Mouse (Mus musculus) bone marrow, adult 2 months (tissue): ENCODE results near the gene Lrrn4cl.

ENCODE experiments used
- CTCF ChIP-seq: fragments of 200-500 bp; IDR thresholded peaks from 2 replicates; pipeline ENCODE4 v1.5.1; 2011; ENCODE audit warnings: low read length, control low read depth; ENCODE audit not compliant: control insufficient read depth, insufficient read depth
- POLR2A ChIP-seq: fragments of 200-500 bp; IDR thresholded peaks from 2 replicates; pipeline ENCODE4 v1.6.1; 2011; ENCODE audit warnings: low read depth, mild to moderate bottlenecking, control low read depth, low read length, borderline replicate concordance; ENCODE audit not compliant: control insufficient read depth

- TF ChIP-seq CTCF (no peak), POLR2A (no peak)
Observed at GRCm38 (mm10) chr19:8817001-8817400, 33.6 kb upstream of the Lrrn4cl start.
